Mouse (Mus musculus): ENCODE data around the gene Tatdn3. TPM values are rescaled to one million over a fixed set of nuclear protein-coding genes. Genes with fewer than 3 reads are reported as not detected.
A peak's percentile ranks its signal among the peaks of the same experiment; 100 is the strongest.
"Not testable (repeated sequence)": the region's sequence is repeated elsewhere in the genome, so short reads cannot be mapped to it uniquely, and the experiment has no call there.

Gene Tatdn3
- polyA plus RNA-seq, 1 experiment from 2014 or later, result 20.2 TPM

DNA sequence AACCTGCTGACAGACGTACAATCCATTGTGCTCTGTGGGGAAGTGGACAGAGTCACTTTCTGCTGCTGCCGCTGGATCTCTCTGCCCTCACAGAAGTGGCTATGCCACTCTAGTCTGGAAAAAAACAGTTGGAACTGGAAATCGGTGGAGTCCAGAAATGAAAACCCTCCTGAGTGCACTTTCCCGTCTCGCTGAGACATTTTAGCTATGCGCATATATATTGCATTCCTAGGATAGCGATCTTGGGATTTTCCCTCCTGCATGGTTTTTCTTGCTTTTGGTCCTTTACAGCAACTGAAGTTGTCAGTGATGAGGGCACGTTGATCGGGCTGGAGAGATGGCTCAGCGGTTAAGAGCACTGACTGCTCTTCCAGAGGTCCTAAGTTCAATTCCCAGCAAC, 32.5 kb downstream of the Tatdn3 start:
- peaks cover 13% of the 10 kb centered on the region for H3K4me1 ChIP-seq (replicated peaks)
- no peaks in the 10 kb centered on the region for H3K36me3 ChIP-seq
- H3K4me2 ChIP-seq, result no peak overlapping the region
- no peak overlapping the region for H3K9ac ChIP-seq
- no peak overlapping the region for H3K27ac ChIP-seq
- ATAC-seq (replicated peaks; ENCODE audit: insufficient number of reproducible peaks, insufficient read depth, low FRiP score, low read depth), result no peak
- WGBS, result 65% methylated on average over 10 of the region's 10 CpGs
- no peaks in the 10 kb centered on the region for H3K27me3 ChIP-seq
- H3K9me3 ChIP-seq (replicated peaks), result no peaks in the 10 kb centered on the region
- H3K4me3 ChIP-seq, result no peak overlapping the region

DNA sequence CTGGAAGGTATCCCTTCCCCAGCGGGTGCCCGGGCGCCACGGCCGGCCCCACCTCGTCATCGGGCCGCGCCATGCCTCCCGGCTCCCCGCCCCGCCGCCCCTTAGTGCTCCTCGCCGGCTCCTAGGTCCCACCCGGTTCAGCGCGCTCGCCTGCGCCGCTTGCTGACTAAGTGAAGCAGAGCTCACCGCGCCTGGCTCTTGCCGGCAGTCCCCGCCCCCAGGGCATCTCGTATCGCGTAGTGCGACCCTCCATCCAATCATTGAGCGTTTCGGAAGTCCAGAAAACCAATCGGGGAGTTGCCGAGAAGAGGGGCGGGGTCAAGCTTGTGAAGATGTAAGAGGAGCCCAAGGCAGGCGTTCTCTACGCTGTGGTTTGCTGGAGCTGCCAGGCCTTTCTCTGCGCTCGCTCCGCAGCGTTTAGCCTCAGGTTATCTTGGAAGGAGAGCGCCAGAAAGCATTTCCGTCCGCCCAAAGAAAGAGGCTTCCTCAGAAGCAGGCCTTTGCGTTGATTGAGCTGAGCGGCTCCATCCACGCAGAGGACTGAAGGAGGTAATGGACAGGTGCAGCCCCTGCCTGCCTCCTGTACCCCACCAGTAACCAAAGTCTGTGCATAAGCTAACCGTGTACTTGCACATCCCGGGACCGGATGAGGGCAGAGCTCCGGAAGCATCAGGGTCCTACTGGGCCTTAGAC, 36.6 kb downstream of the Tatdn3 start, which contains the start of gene Flvcr1:
Gene Flvcr1 (minus strand): TSS at position 138 of the 693 bp plus-strand sequence.
- ATAC-seq (replicated peaks; ENCODE audit: insufficient number of reproducible peaks, insufficient read depth, low FRiP score, low read depth), result peak; percentile 99

DNA sequence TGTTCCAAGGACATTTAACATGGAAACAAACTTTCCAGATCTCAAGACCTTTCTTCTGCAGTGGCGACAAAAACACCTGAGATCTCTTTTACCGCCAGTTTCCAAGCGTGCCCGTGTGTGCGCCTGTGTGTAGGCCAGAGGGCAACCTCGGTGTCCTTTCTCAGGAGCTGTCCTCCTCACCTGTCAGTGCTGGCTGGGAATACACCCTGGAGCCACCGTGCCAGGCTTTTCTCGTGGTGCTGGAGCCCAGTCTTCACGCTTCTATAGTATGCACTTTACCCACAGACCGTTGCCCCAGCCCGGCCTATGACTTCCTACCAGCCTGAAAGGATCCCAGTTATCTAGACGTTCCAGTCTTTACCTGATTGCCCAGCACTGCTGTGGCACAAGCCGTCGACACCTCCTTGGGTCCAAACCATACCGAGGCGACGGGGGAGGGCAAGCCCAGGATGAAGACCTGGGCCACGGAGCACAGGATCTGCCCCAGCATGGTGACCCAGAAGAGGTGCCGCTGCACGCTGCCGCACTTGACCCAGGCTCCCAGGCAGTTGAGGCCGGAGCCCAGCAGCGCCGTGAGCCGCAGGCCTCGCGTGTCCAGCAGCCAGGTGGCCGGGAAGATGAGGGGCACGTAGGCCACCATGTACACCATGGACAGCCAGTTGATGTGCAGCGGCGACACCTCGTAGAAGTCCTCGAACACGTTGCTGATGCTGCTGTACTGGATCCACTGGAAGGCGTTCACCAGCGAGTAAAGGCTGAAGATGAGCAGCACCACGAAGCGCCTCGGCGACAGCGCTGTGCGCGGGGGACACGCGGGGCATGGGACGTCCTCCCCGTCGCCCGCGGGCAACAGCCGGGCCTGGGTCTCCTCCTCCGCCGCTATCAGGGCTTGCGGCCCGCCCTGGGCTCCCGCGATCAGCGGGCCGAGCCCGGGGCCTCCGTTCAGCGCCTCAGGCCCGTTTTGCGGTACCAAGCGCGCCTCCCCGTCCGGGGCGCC, 37.4 kb downstream of the Tatdn3 start:
- H3K4me1 ChIP-seq (replicated peaks), result peaks cover 21% of the 10 kb centered on the region
- H3K27ac ChIP-seq, result peak overlapping the region; percentile 91
- H3K36me3 ChIP-seq, result peaks cover 7% of the 10 kb centered on the region
- no peaks in the 10 kb centered on the region for H3K9me3 ChIP-seq (replicated peaks)
- peak overlapping the region; percentile 96 for H3K4me2 ChIP-seq
- 3% methylated on average over 68 of the region's 69 CpGs for WGBS
- ATAC-seq (replicated peaks; ENCODE audit: insufficient number of reproducible peaks, insufficient read depth, low FRiP score, low read depth), result peak; percentile 14; the same call in 1 of the 2 replicates
- peak overlapping the region; percentile 94 for H3K9ac ChIP-seq
- H3K27me3 ChIP-seq, result no peaks in the 10 kb centered on the region
- peak overlapping the region; percentile 95 for H3K4me3 ChIP-seq

More for the DNA sequence above, 36.6 kb downstream of the Tatdn3 start, which contains the start of gene Flvcr1:
- under 1% methylated on average over 50 of the region's 50 CpGs for WGBS
- H3K27ac ChIP-seq, result peak within 1 kb of the TSS; percentile 91
- H3K4me2 ChIP-seq, result peak within 1 kb of the TSS; percentile 96
- peaks cover 21% of the 10 kb centered on the region for H3K4me1 ChIP-seq (replicated peaks)
- no peaks in the 10 kb centered on the region for H3K9me3 ChIP-seq (replicated peaks)
- H3K36me3 ChIP-seq, result peaks cover 7% of the 10 kb centered on the region
- H3K9ac ChIP-seq, result peak within 1 kb of the TSS; percentile 94
- peak within 1 kb of the TSS; percentile 95 for H3K4me3 ChIP-seq
- no peaks in the 10 kb centered on the region for H3K27me3 ChIP-seq

DNA sequence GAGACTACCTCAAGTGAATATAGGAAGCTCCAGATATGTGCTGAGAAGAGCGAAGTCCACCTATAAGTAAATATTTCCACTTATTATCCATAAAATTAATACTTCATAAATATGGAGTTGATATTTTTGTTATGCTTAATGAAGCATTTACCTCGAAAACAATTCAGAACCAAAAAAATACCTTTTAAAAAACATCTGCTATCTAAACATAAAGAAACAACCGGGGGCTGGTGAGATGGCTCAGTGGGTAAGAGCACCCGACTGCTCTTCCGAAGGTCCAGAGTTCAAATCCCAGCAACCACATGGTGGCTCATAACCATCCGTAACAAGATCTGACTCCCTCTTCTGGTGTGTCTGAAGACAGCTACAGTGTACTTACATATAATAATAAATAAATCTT, 38.9 kb downstream of the Tatdn3 start:
- ATAC-seq (replicated peaks; ENCODE audit: insufficient number of reproducible peaks, insufficient read depth, low FRiP score, low read depth); H3K27me3 ChIP-seq; H3K9me3 ChIP-seq (replicated peaks); H3K4me3 ChIP-seq; H3K9ac ChIP-seq; H3K4me2 ChIP-seq; H3K27ac ChIP-seq: not testable (repeated sequence)
- Histone ChIP-seq H3K4me1 (replicated peaks) (peaks cover 21% of the 10 kb centered on the region), H3K36me3 (peaks cover 13% of the 10 kb centered on the region)
- 95% methylated on average over 6 of the region's 6 CpGs for WGBS

DNA sequence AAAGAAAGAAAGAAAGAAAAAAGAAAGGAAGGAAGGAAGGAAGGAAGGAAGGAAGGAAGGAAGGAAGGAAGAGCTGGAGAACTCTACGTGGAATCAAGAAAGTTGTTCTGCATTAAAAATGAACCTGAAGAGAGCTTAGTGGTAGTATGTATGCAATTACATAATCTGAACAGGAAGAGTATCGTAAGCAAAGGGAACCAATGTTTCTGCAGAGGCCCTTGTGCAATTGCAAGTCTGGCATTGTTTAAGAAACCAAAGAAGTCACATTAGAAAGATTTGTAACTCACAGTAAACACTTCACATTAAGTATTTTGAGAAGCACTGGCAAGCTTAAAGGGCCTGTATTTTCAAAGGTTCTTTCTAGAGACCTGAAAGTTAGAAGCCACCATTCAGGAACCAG, 39.6 kb downstream of the Tatdn3 start:
- no peak for ATAC-seq (replicated peaks; ENCODE audit: insufficient number of reproducible peaks, insufficient read depth, low FRiP score, low read depth)
- H3K27ac ChIP-seq, result no peak overlapping the region
- H3K4me3 ChIP-seq, result no peak overlapping the region
- no peak overlapping the region for H3K9ac ChIP-seq
- no peak overlapping the region for H3K4me2 ChIP-seq
- WGBS, result 74% methylated on average over 2 of the region's 2 CpGs
- peaks cover 14% of the 10 kb centered on the region for H3K36me3 ChIP-seq
- no peaks in the 10 kb centered on the region for H3K27me3 ChIP-seq
- no peaks in the 10 kb centered on the region for H3K9me3 ChIP-seq (replicated peaks)
- peaks cover 21% of the 10 kb centered on the region for H3K4me1 ChIP-seq (replicated peaks)

DNA sequence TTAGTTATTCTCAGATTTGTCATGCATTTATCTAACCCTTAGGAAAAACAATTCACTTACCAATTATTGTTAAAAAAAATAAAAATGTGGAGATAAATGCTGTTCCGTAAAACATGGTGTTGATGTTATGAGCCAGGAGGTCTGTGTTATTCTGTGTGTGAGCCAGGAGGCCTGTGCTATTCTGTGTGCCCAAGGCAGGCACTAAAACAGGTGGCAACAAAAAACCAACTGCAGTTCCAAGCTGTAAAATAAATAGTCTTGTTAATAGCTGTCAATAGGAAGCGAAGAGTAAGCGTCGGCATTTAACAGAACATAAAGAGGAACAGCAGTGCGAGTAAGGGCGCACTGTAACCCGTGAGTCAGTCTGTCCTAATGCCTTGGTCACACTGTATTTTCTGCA, 41.7 kb downstream of the Tatdn3 start:
- Histone ChIP-seq H3K36me3 (peaks cover 14% of the 10 kb centered on the region), H3K27ac (no peak overlapping the region), H3K9ac (no peak overlapping the region), H3K4me1 (replicated peaks) (peaks cover 12% of the 10 kb centered on the region), H3K4me3 (no peak overlapping the region), H3K4me2 (no peak overlapping the region), H3K27me3 (no peaks in the 10 kb centered on the region), H3K9me3 (replicated peaks) (no peaks in the 10 kb centered on the region)
- WGBS, result 92% methylated on average over 7 of the region's 7 CpGs
- ATAC-seq (replicated peaks; ENCODE audit: insufficient number of reproducible peaks, insufficient read depth, low FRiP score, low read depth), result no peak

DNA sequence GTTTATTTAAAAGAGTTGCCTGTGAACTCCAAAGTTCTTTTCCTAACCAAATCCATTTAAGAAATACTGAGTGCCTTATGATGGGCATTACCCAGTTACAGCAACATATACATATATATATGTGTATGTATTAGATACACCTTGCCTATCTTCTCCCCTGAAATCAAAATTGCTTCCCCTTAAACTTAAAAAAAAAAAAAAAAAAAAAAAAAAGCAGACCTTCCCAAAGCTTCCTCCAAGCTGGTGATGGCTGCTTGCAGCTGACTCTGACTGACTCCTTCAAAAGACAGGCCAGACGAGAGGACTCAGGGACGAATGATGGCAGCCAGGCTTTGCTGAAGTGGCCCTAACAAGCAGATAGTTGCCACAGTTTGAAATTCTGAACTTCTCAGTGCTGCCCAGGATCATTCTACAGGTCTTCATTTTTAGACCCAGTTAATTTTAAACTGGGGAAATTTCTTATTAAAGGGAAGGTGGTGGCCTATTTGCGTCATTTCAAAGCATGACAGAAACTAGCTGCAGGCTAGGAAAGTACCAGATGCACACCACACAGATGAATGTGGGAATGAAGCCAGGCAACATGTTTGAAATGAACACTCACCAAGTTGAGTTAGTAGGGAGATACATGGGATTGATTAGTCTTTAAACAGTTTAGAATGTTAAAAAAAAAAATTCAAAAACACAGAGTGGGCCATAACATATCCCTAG, 42.4 kb downstream of the Tatdn3 start:
- Histone ChIP-seq H3K27ac (no peak overlapping the region), H3K4me3 (no peak overlapping the region), H3K9me3 (replicated peaks) (no peaks in the 10 kb centered on the region), H3K27me3 (no peaks in the 10 kb centered on the region), H3K4me1 (replicated peaks) (peaks cover 9% of the 10 kb centered on the region), H3K4me2 (no peak overlapping the region), H3K36me3 (peaks cover 14% of the 10 kb centered on the region), H3K9ac (no peak overlapping the region)
- no peak for ATAC-seq (replicated peaks; ENCODE audit: insufficient number of reproducible peaks, insufficient read depth, low FRiP score, low read depth)
- 79% methylated on average over 3 of the region's 3 CpGs for WGBS

DNA sequence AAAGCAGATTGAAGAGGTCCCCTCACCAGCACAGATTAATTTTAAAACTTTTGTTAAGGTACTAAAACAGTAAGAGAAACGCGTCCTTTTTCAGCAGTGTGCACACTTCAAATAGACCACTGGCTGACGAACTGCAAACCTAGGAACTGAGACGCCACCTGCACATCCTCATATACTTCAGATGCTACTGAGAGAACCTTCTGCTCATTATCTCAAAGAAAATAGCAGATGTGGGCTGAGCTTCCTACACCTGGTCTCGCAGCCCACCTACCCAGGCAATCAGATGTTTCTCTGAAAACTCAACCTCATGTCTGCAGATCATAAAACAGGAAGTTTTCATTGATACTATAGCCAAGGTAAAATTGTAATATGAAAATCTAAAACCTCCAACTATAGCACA, 42.9 kb downstream of the Tatdn3 start:
- no peak overlapping the region for H3K4me2 ChIP-seq
- no peaks in the 10 kb centered on the region for H3K27me3 ChIP-seq
- 91% methylated on average over 5 of the region's 5 CpGs for WGBS

DNA sequence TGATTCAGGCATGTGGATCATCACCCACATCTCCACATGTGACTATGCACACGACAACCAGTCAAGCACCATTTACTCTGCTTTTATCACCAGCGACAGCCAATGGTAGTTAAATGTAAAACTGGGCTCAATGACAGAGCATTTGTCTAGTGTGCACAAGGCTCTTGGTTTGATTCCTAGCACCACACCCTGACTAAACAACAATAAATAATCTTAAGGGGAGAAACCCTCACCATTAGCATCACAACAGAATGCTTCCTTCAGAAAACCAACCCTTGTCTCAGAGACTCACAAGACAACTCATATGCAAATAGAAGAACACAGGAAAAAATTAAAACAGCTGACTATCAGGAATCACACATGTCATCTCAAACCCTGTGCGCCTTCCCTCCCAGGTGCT, 48.5 kb downstream of the Tatdn3 start:
- 93% methylated on average over 3 of the region's 3 CpGs for WGBS
- Histone ChIP-seq H3K27me3 (no peaks in the 10 kb centered on the region), H3K4me3 (no peak overlapping the region), H3K9ac (no peak overlapping the region), H3K27ac (no peak overlapping the region), H3K4me1 (replicated peaks) (no peaks in the 10 kb centered on the region), H3K36me3 (peaks cover 49% of the 10 kb centered on the region), H3K9me3 (replicated peaks) (no peaks in the 10 kb centered on the region), H3K4me2 (no peak overlapping the region)
- ATAC-seq (replicated peaks; ENCODE audit: insufficient number of reproducible peaks, insufficient read depth, low FRiP score, low read depth), result no peak

More for the DNA sequence above, 42.9 kb downstream of the Tatdn3 start:
- Histone ChIP-seq H3K9ac (no peak overlapping the region), H3K4me3 (no peak overlapping the region), H3K36me3 (peaks cover 14% of the 10 kb centered on the region), H3K27ac (no peak overlapping the region), H3K9me3 (replicated peaks) (no peaks in the 10 kb centered on the region), H3K4me1 (replicated peaks) (peaks cover 3% of the 10 kb centered on the region; the same call in 1 of the 2 replicates)
- ATAC-seq (replicated peaks; ENCODE audit: insufficient number of reproducible peaks, insufficient read depth, low FRiP score, low read depth), result no peak

DNA sequence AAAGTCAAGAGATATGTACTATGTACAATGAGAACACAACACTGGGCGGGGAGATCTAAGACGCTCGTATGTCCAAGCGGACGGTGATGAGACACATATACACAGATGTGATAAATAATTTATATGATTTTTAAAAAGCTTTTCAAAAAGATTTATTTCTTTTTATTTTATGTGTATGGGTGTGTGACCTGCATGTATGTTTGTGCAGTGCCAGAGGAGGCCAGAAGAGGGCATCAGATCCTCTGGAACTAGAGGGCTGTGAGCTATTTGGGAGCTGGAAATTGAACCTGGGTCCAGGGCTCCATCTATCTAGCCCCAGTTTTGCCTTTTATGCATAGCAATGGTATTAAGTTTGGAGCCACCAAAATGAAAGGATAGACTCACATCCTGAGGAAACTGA, 54.0 kb downstream of the Tatdn3 start:
- H3K36me3 ChIP-seq, result peaks cover 75% of the 10 kb centered on the region
- H3K4me1 ChIP-seq (replicated peaks), result no peaks in the 10 kb centered on the region

DNA sequence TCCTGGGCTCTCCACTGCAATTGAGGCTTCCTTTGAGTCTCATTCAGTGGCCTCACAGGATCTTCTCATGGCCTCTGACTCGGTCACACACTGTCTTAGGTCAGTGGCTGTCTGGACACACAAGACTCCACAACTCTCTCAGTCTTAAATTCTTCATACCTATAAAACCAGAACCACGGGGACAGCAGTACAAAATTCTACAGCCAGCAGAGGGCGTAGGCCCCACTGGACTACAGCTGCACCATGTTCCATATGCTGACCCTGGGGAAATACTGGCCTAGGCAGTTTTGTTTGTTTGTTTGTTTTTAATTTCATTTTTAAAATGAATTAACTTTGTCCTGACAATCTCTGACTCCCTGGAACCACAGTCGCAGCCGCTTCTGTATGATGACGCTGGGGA, 60.5 kb downstream of the Tatdn3 start:
- Histone ChIP-seq H3K9ac (no peak overlapping the region), H3K4me3 (no peak overlapping the region), H3K4me2 (no peak overlapping the region), H3K36me3 (peaks cover 19% of the 10 kb centered on the region), H3K27me3 (no peaks in the 10 kb centered on the region), H3K27ac (no peak overlapping the region), H3K4me1 (replicated peaks) (no peaks in the 10 kb centered on the region), H3K9me3 (replicated peaks) (no peaks in the 10 kb centered on the region)
- WGBS, result 67% methylated on average over 6 of the region's 6 CpGs
- no peak for ATAC-seq (replicated peaks; ENCODE audit: insufficient number of reproducible peaks, insufficient read depth, low FRiP score, low read depth)

More for the DNA sequence above, 54.0 kb downstream of the Tatdn3 start:
- Histone ChIP-seq H3K27me3 (no peaks in the 10 kb centered on the region), H3K4me3 (no peak overlapping the region), H3K9me3 (replicated peaks) (no peaks in the 10 kb centered on the region), H3K9ac (no peak overlapping the region), H3K27ac (no peak overlapping the region), H3K4me2 (no peak overlapping the region)
- 98% methylated on average over 5 of the region's 5 CpGs for WGBS
- no peak for ATAC-seq (replicated peaks; ENCODE audit: insufficient number of reproducible peaks, insufficient read depth, low FRiP score, low read depth)
